Mouse (Mus musculus) stomach, postnatal 0 days (tissue): ENCODE results near the gene Slc28a3.

Source experiments
- CTCF ChIP-seq: IDR thresholded peaks from 2 replicates; pipeline ENCODE4 v1.5.1; 2016; ENCODE audit warnings: antibody characterized with exemption, low read depth, mild to moderate bottlenecking, moderate library complexity
- EP300 ChIP-seq: optimal IDR thresholded peaks from 2 replicates; pipeline ENCODE3; 2016; ENCODE audit warnings: antibody characterized with exemption

- TF ChIP-seq CTCF (no peak), EP300 (no peak)
Observed at GRCm38 (mm10) chr13:58511248-58511647, 99.4 kb downstream of the Slc28a3 start.
